Mouse (Mus musculus): ENCODE data around the gene Tgtp2.

DNA sequence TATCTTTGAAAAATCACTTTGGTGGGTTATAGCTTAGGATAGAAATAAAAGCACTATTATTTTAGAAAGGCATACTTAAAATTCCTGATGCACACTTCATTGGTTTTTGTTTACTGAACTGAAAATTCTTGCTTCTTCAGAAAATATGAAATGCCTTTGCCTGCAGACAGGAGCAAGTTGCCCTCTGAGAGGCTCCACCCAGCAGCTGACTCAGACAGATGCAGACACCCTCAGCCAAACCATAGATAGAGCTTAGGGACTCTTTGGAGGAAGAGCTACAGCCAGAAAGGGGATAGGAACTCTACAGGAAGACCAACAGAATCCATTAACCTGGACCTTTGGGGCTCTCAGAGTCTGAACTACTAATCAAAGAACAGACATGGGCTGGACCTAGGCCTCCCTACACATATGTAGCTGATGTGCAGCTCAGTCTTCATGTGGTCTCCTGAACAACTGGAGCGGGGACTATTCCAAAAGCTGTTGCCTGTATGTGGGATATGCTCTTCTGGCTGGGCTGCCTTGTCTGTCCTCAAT lies 28.1 kb upstream of the Tgtp2 start:
- TF ChIP-seq GATA1 (IDR thresholded peaks at IDR 0.05; ENCODE audit: low read length) (no peak), TAL1 (IDR thresholded peaks at IDR 0.05; ENCODE audit: low read length) (no peak)
